Mouse (Mus musculus) embryonic facial prominence, embryonic 12.5 days (tissue): ENCODE results near the gene Ctrc. TPM values are rescaled to one million over a fixed set of nuclear protein-coding genes. Genes with fewer than 3 reads are reported as not detected.

Experiments
- ATAC-seq: fragments of 200-750 bp; cut with Nextera tagmentation; 2 replicates; pipeline ENCODE4 v1.8.0; 2017; ENCODE audit not compliant: insufficient number of reproducible peaks, insufficient read depth, low FRiP score, low TSS enrichment
- H3K27ac ChIP-seq: fragments of 300-500 bp; sonication (generic); 2 replicates; pipeline ENCODE4 v1.5.1; 2016; ENCODE audit warnings: mild to moderate bottlenecking
- H3K27me3 ChIP-seq: fragments of 300-500 bp; sonication (generic); 2 replicates; pipeline ENCODE4 v1.6.1; 2016; ENCODE audit warnings: mild to moderate bottlenecking, moderate library complexity
- H3K36me3 ChIP-seq: fragments of 300-500 bp; sonication (generic); 2 replicates; pipeline ENCODE4 v1.6.1; 2016; ENCODE audit warnings: mild to moderate bottlenecking
- H3K4me1 ChIP-seq: fragments of 300-500 bp; sonication (generic); 2 replicates; pipeline ENCODE4 v1.6.1; 2016
- H3K4me2 ChIP-seq: fragments of 300-500 bp; sonication (generic); replicated peaks from 2 replicates; pipeline ENCODE4 v1.6.1; 2016; ENCODE audit warnings: mild to moderate bottlenecking, moderate library complexity
- H3K4me3 ChIP-seq: fragments of 300-500 bp; sonication (generic); 2 replicates; pipeline ENCODE4 v1.5.1; 2016; ENCODE audit warnings: mild to moderate bottlenecking
- H3K9ac ChIP-seq: fragments of 300-500 bp; sonication (generic); 2 replicates; pipeline ENCODE4 v1.6.1; 2016; ENCODE audit warnings: mild to moderate bottlenecking, moderate library complexity
- H3K9me3 ChIP-seq: fragments of 300-500 bp; sonication (generic); 2 replicates; pipeline ENCODE4 v1.6.1; 2016; ENCODE audit warnings: mild to moderate bottlenecking, moderate library complexity
- WGBS: fragments of 180-500 bp; shearing (Covaris S2); methylation state at CpG from one replicate; pipeline ENCODE4 v1.1.7; 2016; 5-methylcytosine and 5-hydroxymethylcytosine counted together
- polyA plus RNA-seq: library from polyadenylated mRNA; unstranded; fragments of >200 nt; fragmentation: Nextera tagmentation; extraction: Ambion mirVana; gene quantifications from 2 replicates; pipeline ENCODE4 v1.2.1, GENCODE M21; 2016

The Ctrc gene
- polyA plus RNA-seq, 1 experiment from 2014 or later, result not detected

GRCm38 (mm10) chr4:141865006-141865405 is 18.8 kb upstream of the Ctrc start:
- Histone ChIP-seq H3K4me1 (peaks cover 10% of the 10 kb centered on the region), H3K27me3 (no peaks in the 10 kb centered on the region), H3K27ac (no peak overlapping the region), H3K9ac (no peak overlapping the region), H3K9me3 (no peaks in the 10 kb centered on the region), H3K36me3 (peaks cover 11% of the 10 kb centered on the region; the same call in 1 of the 2 replicates), H3K4me3 (no peak overlapping the region), H3K4me2 (no peak overlapping the region)
- WGBS, result 95% methylated on average over 5 of the region's 5 CpGs
- no peak for ATAC-seq

- no peak overlapping the region for H3K4me2 ChIP-seq
- peaks cover 15% of the 10 kb centered on the region; the same call in 1 of the 2 replicates for H3K36me3 ChIP-seq
- no peak overlapping the region for H3K9ac ChIP-seq
- ATAC-seq, result no peak
- WGBS, result 88% methylated on average over 8 of the region's 8 CpGs
- H3K27ac ChIP-seq, result no peak overlapping the region
- H3K9me3 ChIP-seq, result no peaks in the 10 kb centered on the region
- no peak overlapping the region for H3K4me3 ChIP-seq
- H3K4me1 ChIP-seq, result peaks cover 10% of the 10 kb centered on the region
- H3K27me3 ChIP-seq, result no peaks in the 10 kb centered on the region
These were observed 18.3 kb upstream of the Ctrc start for GRCm38 (mm10) chr4:141864506-141864905.

DNA sequence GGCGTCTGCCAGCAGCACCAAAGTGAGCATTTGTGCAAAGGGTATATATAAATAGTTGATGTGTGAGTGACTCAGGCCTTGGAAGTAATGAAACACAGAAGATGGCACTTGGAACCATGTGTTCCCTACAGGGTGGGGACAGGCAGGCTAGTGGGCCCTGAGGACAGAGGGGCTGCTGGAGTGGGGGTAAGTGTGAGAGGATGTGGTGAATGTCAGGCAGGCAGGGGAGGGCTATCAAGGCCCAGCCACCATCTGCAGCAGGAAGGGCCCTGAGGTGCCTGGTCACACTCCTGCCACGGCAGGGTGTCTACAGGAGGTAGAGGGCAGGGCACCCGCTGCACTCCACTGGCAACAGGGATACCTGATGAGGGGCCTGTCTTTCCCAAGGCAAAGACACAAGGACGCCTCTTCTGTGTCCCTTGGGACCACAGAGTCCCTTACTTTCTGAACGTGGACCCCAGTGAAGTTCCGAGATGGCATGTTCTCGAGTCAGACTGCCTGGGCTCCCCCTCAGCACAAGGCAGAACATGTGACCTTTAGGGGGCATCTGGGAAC is 17.6 kb upstream of the Ctrc start:
- no peak for ATAC-seq
- Histone ChIP-seq H3K4me2 (no peak overlapping the region), H3K9me3 (no peaks in the 10 kb centered on the region), H3K36me3 (peaks cover 20% of the 10 kb centered on the region; the same call in 1 of the 2 replicates), H3K4me1 (peaks cover 10% of the 10 kb centered on the region), H3K9ac (no peak overlapping the region), H3K27ac (no peak overlapping the region), H3K27me3 (no peaks in the 10 kb centered on the region), H3K4me3 (no peak overlapping the region)
- 83% methylated on average over 7 of the region's 7 CpGs for WGBS

DNA sequence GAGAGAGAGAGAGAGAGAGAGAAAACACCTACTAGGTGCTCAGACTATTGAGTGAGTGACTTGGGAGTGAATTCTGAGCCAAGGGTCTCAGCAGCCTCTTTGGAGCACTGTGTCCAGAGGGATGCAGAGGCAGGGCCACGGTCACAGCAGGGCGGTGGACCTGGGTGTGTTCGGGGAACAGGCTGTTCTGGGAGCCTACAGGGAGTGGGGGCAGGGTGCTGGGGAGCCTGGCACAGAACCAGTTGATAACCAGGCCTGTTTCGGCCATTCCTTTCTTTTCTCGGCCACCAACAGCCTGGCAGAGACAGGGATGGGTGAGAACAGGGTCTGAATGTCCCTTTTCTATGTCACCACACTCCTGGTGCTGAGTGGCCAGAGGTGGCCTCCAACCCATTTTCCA is 16.7 kb upstream of the Ctrc start:
- no peak overlapping the region for H3K9ac ChIP-seq
- 85% methylated on average over 5 of the region's 5 CpGs for WGBS

DNA sequence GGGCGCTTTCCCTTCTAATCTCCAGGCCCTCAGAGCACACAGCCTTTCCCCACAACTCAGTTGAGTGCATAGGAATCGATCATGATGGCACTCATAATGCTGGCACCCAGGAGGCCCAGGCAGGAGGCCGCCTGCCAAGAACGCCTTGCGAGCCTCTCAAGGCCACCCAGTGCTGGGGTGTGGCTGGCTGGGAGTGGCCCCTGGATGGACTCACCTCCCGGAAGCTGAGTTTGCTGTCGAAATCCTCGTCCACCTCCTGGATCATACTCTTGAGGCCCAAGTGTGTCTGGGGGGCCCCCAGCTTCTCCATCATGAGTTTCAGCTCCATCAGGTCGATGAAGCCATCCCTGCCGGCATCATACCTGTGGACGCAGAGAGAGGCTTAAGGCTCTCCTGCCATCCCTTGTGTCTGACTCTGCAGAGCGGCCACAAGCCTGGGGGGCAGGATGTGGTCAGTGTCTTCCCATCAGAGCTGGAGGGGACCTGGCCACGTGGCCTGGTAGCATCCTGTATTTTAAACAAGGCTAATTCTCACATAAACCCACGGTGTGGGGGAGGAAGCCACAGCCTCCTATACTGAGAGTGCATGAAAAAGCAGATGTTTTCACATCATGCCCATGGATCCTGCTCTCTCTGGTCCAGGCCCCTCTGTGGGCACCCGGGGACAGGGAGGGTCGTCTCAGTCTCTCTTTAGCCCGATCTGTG is 15.6 kb upstream of the Ctrc start:
- 83% methylated on average over 17 of the region's 17 CpGs for WGBS

More for the DNA sequence above, 16.7 kb upstream of the Ctrc start:
- Histone ChIP-seq H3K4me2 (no peak overlapping the region), H3K9me3 (no peaks in the 10 kb centered on the region), H3K27ac (no peak overlapping the region), H3K36me3 (peaks cover 20% of the 10 kb centered on the region; the same call in 1 of the 2 replicates), H3K4me3 (no peak overlapping the region), H3K27me3 (no peaks in the 10 kb centered on the region), H3K4me1 (peaks cover 10% of the 10 kb centered on the region)
- no peak for ATAC-seq

DNA sequence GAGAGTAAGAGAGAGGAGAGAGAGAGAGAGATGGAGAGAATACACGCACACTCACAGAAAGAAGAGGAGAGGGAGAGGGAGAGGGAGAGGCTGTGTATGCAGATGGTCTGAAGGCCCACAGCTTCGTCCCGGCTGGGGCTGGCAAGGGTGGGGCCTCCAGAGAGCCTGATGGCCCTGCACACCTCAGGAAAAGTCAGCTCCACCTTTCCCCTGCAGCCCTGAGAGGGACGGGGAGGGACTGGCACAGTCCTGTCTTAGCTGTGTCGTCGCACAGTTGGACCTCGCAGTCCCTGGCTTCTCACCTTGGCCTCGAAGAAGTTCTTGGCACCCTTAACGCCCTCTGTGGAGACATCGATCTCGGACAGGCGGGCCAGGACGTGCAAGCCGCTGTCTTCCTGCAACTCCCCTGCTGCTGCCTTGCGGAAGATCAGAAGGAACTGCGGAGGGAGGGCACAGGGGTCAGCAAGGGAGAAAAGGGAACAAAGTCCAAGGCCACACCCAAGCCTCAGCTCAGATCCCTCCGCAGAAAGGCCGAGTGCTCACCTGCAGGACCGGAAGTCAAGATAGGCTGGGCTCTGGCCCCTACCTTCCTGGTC is 14.2 kb upstream of the Ctrc start:
- no peak overlapping the region for H3K9ac ChIP-seq
- H3K4me2 ChIP-seq, result no peak overlapping the region
- H3K27ac ChIP-seq, result no peak overlapping the region
- no peaks in the 10 kb centered on the region for H3K4me1 ChIP-seq
- no peaks in the 10 kb centered on the region for H3K9me3 ChIP-seq
- no peak overlapping the region for H3K4me3 ChIP-seq
- H3K36me3 ChIP-seq, result peaks cover 20% of the 10 kb centered on the region; the same call in 1 of the 2 replicates
- no peaks in the 10 kb centered on the region for H3K27me3 ChIP-seq
- no peak for ATAC-seq
- WGBS, result 73% methylated on average over 19 of the region's 19 CpGs

More for the DNA sequence above, 15.6 kb upstream of the Ctrc start:
- H3K27ac ChIP-seq, result no peak overlapping the region
- H3K4me3 ChIP-seq, result no peak overlapping the region
- H3K9ac ChIP-seq, result no peak overlapping the region
- H3K4me1 ChIP-seq, result peaks cover under 1% of the 10 kb centered on the region; the same call in 1 of the 2 replicates
- no peak for ATAC-seq
- H3K27me3 ChIP-seq, result no peaks in the 10 kb centered on the region
- peaks cover 20% of the 10 kb centered on the region; the same call in 1 of the 2 replicates for H3K36me3 ChIP-seq
- H3K4me2 ChIP-seq, result no peak overlapping the region
- H3K9me3 ChIP-seq, result no peaks in the 10 kb centered on the region

GRCm38 (mm10) chr4:141859351-141859750 is 13.2 kb upstream of the Ctrc start:
- no peaks in the 10 kb centered on the region for H3K9me3 ChIP-seq
- no peaks in the 10 kb centered on the region for H3K27me3 ChIP-seq
- H3K36me3 ChIP-seq, result peaks cover 20% of the 10 kb centered on the region; the same call in 1 of the 2 replicates
- H3K9ac ChIP-seq, result no peak overlapping the region
- 89% methylated on average over 14 of the region's 14 CpGs for WGBS
- no peak overlapping the region for H3K4me3 ChIP-seq
- H3K4me2 ChIP-seq, result no peak overlapping the region
- no peak overlapping the region for H3K27ac ChIP-seq
- ATAC-seq, result no peak
- no peaks in the 10 kb centered on the region for H3K4me1 ChIP-seq

GRCm38 (mm10) chr4:141858501-141858900 is 12.3 kb upstream of the Ctrc start:
- no peaks in the 10 kb centered on the region for H3K27me3 ChIP-seq
- no peak overlapping the region for H3K27ac ChIP-seq
- no peak overlapping the region for H3K4me2 ChIP-seq
- H3K4me3 ChIP-seq, result no peak overlapping the region
- H3K4me1 ChIP-seq, result no peaks in the 10 kb centered on the region
- no peak overlapping the region for H3K9ac ChIP-seq
- 91% methylated on average over 20 of the region's 20 CpGs for WGBS
- peaks cover 20% of the 10 kb centered on the region; the same call in 1 of the 2 replicates for H3K36me3 ChIP-seq
- H3K9me3 ChIP-seq, result no peaks in the 10 kb centered on the region
- ATAC-seq, result no peak

GRCm38 (mm10) chr4:141857422-141857930 is 11.3 kb upstream of the Ctrc start:
- H3K27me3 ChIP-seq, result no peaks in the 10 kb centered on the region
- H3K4me3 ChIP-seq, result no peak overlapping the region
- no peaks in the 10 kb centered on the region for H3K4me1 ChIP-seq
- ATAC-seq, result peak; percentile 54; the same call in 1 of the 2 replicates
- H3K9me3 ChIP-seq, result no peaks in the 10 kb centered on the region
- H3K9ac ChIP-seq, result no peak overlapping the region
- peaks cover 20% of the 10 kb centered on the region; the same call in 1 of the 2 replicates for H3K36me3 ChIP-seq
- no peak overlapping the region for H3K27ac ChIP-seq
- no peak overlapping the region for H3K4me2 ChIP-seq
- 18% methylated on average over 10 of the region's 10 CpGs for WGBS

DNA sequence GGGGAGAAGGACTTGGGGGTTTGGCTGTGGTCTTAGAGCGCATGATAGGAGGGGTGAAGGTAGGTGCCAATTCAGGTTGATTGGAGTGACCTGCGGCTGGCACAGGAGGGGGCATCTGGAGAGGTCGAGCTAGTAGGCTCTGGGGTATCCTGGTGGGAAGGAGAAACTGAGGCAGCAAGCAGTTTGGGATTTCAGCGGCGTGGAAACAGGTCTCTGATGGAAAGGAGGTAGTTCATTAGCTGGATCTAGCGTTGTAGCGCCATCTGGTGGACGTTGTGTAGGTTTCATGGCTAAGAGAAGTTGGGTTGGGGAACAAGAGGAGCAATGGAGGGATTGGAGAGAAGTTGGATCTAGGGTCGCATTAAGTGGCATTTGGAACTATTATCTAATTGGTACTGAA is 7.3 kb upstream of the Ctrc start:
- Histone ChIP-seq H3K9ac (no peak overlapping the region), H3K9me3 (no peaks in the 10 kb centered on the region), H3K4me3 (no peak overlapping the region), H3K36me3 (no peaks in the 10 kb centered on the region), H3K27me3 (no peaks in the 10 kb centered on the region), H3K4me2 (no peak overlapping the region), H3K4me1 (no peaks in the 10 kb centered on the region), H3K27ac (no peak overlapping the region)
- no peak for ATAC-seq
- 75% methylated on average over 9 of the region's 9 CpGs for WGBS

- no peak overlapping the region for H3K4me3 ChIP-seq
- no peak overlapping the region for H3K27ac ChIP-seq
- no peaks in the 10 kb centered on the region for H3K36me3 ChIP-seq
- no peaks in the 10 kb centered on the region for H3K27me3 ChIP-seq
- H3K4me1 ChIP-seq, result no peaks in the 10 kb centered on the region
- no peaks in the 10 kb centered on the region for H3K9me3 ChIP-seq
- WGBS, result 61% methylated on average over 5 of the region's 5 CpGs
- H3K9ac ChIP-seq, result no peak overlapping the region
- ATAC-seq, result no peak
- no peak overlapping the region for H3K4me2 ChIP-seq
These were observed 11.5 kb downstream of the Ctrc start for GRCm38 (mm10) chr4:141834536-141835095.
